Mouse (Mus musculus): Measurements from ENCODE around the gene Hspa8.
"Not testable (repeated sequence)": the region's sequence is repeated elsewhere in the genome, so short reads cannot be mapped to it uniquely, and the experiment has no call there.

The Hspa8 gene

GRCm38 (mm10) chr9:40783641-40784373 is 17.0 kb upstream of the Hspa8 start:
- no peak for DNase-seq (ENCODE audit: extremely low spot score, low read depth, low spot score)

- DNase-seq (ENCODE audit: extremely low spot score, low read depth, low spot score), result no peak
Measured at GRCm38 (mm10) chr9:40784374-40784967, 16.3 kb upstream of the Hspa8 start.

GRCm38 (mm10) chr9:40785452-40785851 is 15.3 kb upstream of the Hspa8 start:
- no peak for DNase-seq (ENCODE audit: extremely low spot score, low read depth, low spot score)

- not testable (repeated sequence) for DNase-seq (ENCODE audit: extremely low spot score, low read depth, low spot score)
Measured at GRCm38 (mm10) chr9:40786820-40787219, 14.0 kb upstream of the Hspa8 start.

GRCm38 (mm10) chr9:40791864-40792633 is 8.7 kb upstream of the Hspa8 start:
- DNase-seq (ENCODE audit: extremely low spot score, low read depth, low spot score), result no peak

GRCm38 (mm10) chr9:40793581-40793980 is 7.2 kb upstream of the Hspa8 start:
- no peak for DNase-seq (ENCODE audit: extremely low spot score, low read depth, low spot score)

- DNase-seq (ENCODE audit: extremely low spot score, low read depth, low spot score), result no peak
Measured at GRCm38 (mm10) chr9:40794251-40794650, 6.5 kb upstream of the Hspa8 start.

GRCm38 (mm10) chr9:40794926-40795325 is 5.9 kb upstream of the Hspa8 start:
- no peak for DNase-seq (ENCODE audit: extremely low spot score, low read depth, low spot score)

GRCm38 (mm10) chr9:40795562-40795961 is 5.2 kb upstream of the Hspa8 start:
- DNase-seq (ENCODE audit: extremely low spot score, low read depth, low spot score), result no peak

GRCm38 (mm10) chr9:40796054-40796453 is 4.7 kb upstream of the Hspa8 start:
- no peak for DNase-seq (ENCODE audit: extremely low spot score, low read depth, low spot score)

- DNase-seq (ENCODE audit: extremely low spot score, low read depth, low spot score), result no peak
Measured at GRCm38 (mm10) chr9:40798247-40798960, 2.4 kb upstream of the Hspa8 start.

- no peak for DNase-seq (ENCODE audit: extremely low spot score, low read depth, low spot score)
Measured at GRCm38 (mm10) chr9:40799112-40799511, 1.7 kb upstream of the Hspa8 start.

- no peak for DNase-seq (ENCODE audit: extremely low spot score, low read depth, low spot score)
Measured at GRCm38 (mm10) chr9:40799837-40800501, 815 bp upstream of the Hspa8 start.

GRCm38 (mm10) chr9:40801614-40802532 is 1.1 kb downstream of the Hspa8 start:
- DNase-seq (ENCODE audit: extremely low spot score, low read depth, low spot score), result not testable (repeated sequence)

GRCm38 (mm10) chr9:40802533-40802875 is 1.7 kb downstream of the Hspa8 start:
- not testable (repeated sequence) for DNase-seq (ENCODE audit: extremely low spot score, low read depth, low spot score)

- DNase-seq (ENCODE audit: extremely low spot score, low read depth, low spot score), result not testable (repeated sequence)
Measured at GRCm38 (mm10) chr9:40804576-40804975, 3.8 kb downstream of the Hspa8 start.

- DNase-seq (ENCODE audit: extremely low spot score, low read depth, low spot score), result no peak
Measured at GRCm38 (mm10) chr9:40805263-40805662, 4.5 kb downstream of the Hspa8 start.

GRCm38 (mm10) chr9:40806440-40807288 is 5.9 kb downstream of the Hspa8 start:
- no peak for DNase-seq (ENCODE audit: extremely low spot score, low read depth, low spot score)
